Mouse (Mus musculus) CD4-positive helper T cell, adult 2 months (primary cell): ENCODE measurements around the gene Ptp4a2.
"Not testable (repeated sequence)": the region's sequence is repeated elsewhere in the genome, so short reads cannot be mapped to it uniquely, and the experiment has no call there.

Source experiments
- DNase-seq: peaks from one replicate; pipeline ENCODE4 v3.0.0-alpha.2; 2012; ENCODE audit warnings: low read depth, missing footprints, low spot score

The Ptp4a2 gene

DNA sequence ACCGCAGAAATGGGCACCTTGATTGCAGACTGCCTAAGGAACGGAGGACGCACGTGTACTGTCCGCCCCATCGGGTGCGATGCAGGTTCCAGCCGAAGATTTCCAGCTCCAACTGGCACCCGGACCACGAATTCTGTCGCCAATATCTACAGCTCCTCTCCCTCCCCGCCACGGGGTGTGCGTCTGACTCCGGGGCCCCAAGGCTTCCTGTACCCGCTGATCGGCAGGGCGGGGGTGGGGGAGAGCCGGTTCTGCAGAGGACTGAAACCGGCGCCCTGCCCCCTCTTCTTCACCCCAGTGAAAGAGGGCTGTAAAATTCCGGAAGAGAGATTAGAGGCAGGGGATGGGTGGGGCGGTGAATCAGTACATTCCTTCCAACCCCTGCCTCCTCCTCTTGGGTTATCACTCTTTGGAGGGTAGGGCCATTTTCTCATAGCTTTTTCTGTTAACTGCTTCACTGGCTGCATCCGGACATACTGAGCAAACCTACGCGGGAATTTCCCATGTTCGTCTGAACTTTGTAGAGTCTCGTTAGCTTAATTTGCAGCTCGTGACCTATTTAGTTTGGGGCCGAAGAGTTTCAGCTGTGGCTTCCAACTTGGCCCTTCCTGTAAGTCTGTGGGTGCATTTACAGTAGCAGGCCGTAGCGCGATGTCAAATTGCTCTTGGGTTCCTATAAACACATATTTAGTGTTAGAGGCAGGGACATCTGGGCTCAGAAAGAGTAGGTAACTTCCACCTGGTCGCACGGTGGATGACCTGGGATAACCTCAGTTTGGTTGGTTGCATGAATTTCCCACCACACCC, at the start of gene Ptp4a2:
Gene Ptp4a2, plus strand, starts transcription at position 422 of the 807 bp plus-strand sequence.
- peak; percentile 97 for DNase-seq

GRCm38 (mm10) chr4:129761606-129762005, 49.4 kb upstream of the Ptp4a2 start:
- peak; percentile 86 for DNase-seq

- not testable (repeated sequence) for DNase-seq
These were observed 48.5 kb upstream of the Ptp4a2 start for GRCm38 (mm10) chr4:129762496-129762895.

DNA sequence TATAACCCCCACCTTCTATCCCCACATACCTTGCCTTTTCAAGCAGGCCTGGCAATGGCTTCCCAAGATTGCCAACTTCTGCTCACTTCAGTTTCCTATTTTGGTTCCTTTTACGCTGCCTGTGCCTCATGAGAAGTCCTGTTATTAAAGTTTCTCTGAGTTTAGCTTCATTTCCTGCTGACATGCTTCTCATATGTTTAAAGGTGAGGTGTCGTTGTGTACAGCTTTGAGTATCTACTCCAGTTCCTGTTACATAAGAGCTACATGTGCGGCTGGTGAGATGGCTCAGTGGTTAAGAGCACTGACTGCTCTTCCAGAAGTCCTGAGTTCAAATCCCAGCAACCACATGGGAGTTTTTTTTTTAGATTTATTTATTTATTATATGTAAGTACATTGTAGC, 45.7 kb upstream of the Ptp4a2 start:
- DNase-seq: no peak

- DNase-seq: no peak
These were observed 43.2 kb upstream of the Ptp4a2 start for GRCm38 (mm10) chr4:129767782-129768181.

DNA sequence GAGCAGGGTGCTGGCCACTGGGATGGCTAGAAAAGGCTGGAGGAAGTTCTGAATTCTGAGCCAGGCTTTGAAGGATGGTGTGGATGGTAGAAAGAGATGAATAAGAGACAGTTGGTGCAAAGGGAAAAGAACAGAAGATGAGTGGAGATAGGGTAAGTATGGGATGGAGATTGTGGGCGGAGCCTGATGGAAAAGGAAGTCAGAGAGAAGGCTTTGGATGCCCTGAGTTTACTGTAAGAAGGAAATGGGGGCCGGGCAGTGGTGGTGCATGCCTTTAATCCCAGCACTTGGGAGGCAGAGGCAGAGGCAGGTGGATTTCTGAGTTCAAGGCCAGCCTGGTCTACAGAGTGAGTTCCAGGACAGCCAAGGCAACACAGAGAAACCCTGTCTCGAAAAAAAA, 42.3 kb upstream of the Ptp4a2 start:
- DNase-seq: not testable (repeated sequence)

GRCm38 (mm10) chr4:129770600-129770999, 40.4 kb upstream of the Ptp4a2 start:
- DNase-seq: no peak

DNA sequence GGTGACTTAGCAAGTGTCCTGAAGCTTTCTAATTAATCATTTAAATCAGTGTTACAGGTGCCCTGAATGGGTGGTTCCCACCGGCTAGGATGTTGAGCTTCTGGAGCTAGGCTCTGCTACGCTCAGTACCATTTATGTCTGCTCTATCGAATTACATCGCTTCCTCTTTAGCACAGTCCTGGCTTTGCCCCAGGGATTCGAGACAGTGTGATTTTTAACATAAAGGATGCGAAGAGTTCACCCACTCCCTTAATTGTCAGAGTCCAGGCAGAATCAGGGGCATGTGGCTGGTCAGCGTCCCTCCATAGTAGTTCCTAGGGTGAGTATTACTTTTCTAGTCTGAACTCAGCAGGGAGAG, 39.7 kb upstream of the Ptp4a2 start:
- DNase-seq: no peak

GRCm38 (mm10) chr4:129771672-129772521, 39.1 kb upstream of the Ptp4a2 start:
- peak; percentile 35 for DNase-seq

GRCm38 (mm10) chr4:129781881-129782675, 28.9 kb upstream of the Ptp4a2 start:
- DNase-seq: no peak

DNA sequence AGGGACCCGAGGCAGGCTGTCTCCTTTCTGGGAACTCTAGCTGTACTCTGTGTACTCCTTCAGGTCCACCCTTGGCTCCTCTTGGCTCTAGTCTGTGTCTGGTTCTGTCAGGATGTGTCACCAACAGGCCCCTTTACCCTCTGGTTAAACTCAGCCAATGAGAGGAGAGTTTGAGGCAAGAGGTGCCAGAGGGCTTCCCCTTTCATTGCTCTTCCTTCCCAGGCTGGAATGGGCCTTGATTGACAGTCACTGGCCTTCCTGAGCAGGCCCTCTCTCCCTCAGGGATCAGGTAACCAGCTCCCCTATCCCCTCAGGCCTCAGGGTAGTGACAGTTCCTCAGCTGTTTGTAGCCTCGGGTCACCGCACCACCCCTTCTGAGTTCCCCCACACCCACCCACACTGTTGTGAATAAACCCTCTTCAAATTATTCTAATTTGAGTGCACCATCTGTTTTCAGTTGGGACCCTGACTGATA, 28.1 kb upstream of the Ptp4a2 start:
- no peak for DNase-seq

GRCm38 (mm10) chr4:129783506-129783905, 27.5 kb upstream of the Ptp4a2 start:
- DNase-seq: no peak

DNA sequence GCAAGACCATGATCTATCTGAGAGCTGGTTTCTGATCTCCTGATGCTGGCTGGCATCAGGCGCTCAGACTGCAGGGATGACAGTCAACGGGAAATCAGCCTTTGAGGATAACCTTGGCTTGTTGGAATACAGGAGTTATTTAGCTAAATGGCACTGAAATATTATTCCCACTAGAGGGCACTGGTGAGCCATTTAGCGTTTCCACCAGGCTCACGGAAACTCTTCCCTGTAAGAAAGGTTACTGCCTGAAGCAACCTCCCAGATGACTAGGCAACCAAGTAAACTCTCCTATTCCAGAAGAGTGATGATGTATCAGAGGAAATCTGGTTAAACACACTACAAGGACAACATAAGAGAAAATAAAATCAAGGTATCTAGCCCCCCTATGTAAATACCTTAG, 25.8 kb upstream of the Ptp4a2 start:
- DNase-seq: peak; percentile 86

DNA sequence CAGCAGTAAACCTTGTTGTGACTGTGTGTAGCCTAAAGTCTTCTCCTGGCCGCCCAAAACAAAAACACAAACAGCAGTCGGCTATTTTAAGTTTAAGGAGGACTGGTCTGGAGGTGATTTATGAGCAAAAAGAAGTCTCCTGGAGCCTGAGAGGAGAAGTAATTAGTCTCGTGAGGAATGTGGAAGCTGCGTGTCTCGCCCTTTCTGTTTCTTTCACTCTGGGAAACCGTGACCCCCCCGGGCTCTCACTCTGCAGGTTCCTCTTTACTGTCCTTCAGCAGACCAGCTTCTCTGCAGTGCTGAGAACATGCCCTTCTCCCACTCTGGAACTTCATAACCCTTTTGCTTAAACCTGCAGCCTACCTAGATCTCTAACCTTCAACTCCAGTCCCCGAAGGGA, 22.3 kb upstream of the Ptp4a2 start:
- DNase-seq: no peak

DNA sequence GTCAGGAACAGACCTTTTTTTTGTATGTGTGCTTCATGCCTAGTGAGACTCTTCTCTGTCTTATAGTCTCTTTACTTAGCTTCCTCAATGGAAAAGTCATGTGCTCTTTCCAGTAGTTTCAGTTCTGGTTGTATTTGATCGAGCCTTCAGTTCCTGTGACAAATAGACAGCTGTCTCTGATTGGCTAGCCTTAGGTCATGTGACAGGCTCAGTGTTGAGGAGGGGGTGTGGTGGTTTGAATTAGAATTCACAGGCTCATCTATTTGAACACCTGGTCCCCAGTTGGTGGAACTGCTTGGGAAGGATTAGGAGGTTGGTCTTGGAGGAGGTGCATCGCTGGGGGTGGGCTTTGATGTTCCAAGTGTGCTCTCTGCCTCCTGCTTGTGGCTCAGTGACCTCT, 21.4 kb upstream of the Ptp4a2 start:
- DNase-seq: no peak

DNA sequence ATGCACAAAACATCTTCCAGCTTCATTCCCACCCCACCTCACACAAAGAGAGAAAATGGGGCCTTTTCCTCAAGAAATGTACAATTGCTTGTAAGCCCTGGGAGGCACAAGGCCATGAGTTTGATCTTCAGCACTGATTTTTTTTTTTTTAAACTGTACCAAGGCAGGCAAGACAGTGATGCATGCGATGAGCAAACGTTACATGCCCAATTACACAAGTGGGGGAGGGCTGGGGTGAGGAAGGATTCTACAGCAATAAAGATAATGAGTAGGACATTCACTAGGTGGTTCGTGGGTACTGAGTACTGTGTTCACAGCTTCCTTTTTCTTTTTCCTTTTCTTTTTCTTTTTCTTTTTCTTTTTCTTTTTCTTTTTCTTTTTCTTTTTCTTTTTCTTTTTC, 20.5 kb upstream of the Ptp4a2 start:
- no peak for DNase-seq

DNA sequence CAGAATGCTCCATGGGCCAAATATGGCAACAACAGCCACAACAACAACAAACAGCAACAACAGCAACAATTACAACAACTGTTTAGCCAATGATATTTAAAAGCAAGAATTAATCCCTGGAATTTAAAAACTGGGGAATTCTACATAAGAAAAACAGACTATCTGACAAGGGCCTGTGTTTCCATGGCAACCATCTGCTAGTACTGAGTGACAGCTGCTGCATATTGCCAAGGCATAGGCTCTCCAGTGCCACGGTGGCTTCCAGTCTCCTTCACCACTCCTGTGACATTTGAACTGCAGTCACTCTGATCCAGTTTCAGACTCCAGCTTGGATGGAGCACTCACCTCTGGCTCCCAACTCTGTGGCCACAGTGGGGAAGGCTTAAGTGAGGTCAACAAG, 19.6 kb upstream of the Ptp4a2 start:
- no peak for DNase-seq

DNA sequence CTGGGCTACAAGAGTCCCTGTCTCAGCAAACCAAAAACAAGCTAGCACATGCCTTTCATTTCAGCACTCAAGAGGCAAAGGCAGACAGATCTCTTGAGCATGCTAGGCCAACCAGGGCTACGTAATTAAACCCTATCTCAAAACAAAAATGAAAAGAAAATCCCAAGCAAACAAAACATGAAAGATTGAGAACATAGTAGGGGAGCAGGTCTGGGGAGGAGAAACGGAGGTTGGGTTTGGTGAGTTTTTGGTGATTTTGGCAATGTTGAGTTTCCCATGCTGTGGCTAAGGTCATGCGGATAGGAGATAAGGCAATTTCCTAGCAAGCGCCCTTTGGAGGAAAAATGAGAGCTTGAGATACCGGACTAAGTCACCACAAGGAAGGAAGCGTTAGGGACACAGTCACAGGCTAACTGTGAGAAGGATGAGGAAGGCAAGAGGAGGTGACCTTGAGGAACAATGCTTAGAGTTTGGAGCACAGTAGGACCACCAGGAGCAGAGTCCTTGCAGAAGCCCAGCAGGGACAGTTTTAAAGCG, 18.3 kb upstream of the Ptp4a2 start:
- peak; percentile 51 for DNase-seq

GRCm38 (mm10) chr4:129793713-129794329, 17.2 kb upstream of the Ptp4a2 start:
- DNase-seq: peak; percentile 98

- DNase-seq: no peak
These were observed 15.7 kb upstream of the Ptp4a2 start for GRCm38 (mm10) chr4:129795151-129795860.
